Mouse (Mus musculus) activated CD4-positive, CD25-positive, alpha-beta regulatory T cell, adult 4 months (primary cell): Measurements from ENCODE around the gene Fbxw11. TPM values are rescaled to one million over a fixed set of nuclear protein-coding genes. Genes with fewer than 3 reads are reported as not detected.

Experiments
- ATAC-seq: one replicate; pipeline ENCODE4 v1.8.0; 2017
- polyA plus RNA-seq, 2 experiments: library from polyadenylated mRNA; unstranded; fragments of 100-300 nt; shearing (Covaris generic); gene quantifications; one replicate each; pipeline ENCODE4 v1.2.1; 2017

The Fbxw11 gene
- polyA plus RNA-seq, 2 experiments from 2014 or later: 21.3 TPM

DNA sequence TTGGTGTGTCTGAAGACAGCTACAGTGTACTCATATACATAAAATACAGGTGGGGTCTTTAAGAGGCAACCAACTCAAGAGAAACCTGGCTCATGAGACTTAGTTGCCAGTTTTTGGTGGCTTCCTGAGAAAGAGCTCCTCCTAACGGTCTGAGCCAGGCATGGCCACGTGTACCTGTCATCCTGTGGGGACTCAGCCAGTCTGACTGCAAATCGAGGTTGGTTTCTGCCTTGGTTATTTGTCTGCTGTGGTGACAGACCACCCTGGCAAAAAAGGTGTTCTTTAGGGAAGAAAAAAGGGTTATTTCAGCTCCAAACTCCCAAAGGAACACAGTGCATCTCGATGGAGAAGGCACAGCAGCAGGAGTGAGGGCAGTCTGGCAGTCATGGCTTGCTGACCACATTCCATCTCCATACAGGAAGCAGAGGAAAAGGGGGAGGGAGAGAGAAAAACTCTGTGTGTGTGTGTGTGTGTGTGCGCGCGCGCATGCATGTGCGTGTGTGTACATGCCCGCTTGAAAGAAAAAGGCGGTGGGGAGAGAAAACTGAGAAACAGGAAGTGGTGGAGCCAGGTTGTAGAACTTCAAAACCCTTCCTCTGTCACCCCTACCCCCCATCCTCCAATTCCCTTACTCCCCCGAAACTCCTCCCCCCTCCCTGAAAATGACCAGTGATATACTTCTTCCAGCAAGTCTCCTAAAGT is 126.3 kb downstream of the Fbxw11 start:
- ATAC-seq: peak; percentile 77

DNA sequence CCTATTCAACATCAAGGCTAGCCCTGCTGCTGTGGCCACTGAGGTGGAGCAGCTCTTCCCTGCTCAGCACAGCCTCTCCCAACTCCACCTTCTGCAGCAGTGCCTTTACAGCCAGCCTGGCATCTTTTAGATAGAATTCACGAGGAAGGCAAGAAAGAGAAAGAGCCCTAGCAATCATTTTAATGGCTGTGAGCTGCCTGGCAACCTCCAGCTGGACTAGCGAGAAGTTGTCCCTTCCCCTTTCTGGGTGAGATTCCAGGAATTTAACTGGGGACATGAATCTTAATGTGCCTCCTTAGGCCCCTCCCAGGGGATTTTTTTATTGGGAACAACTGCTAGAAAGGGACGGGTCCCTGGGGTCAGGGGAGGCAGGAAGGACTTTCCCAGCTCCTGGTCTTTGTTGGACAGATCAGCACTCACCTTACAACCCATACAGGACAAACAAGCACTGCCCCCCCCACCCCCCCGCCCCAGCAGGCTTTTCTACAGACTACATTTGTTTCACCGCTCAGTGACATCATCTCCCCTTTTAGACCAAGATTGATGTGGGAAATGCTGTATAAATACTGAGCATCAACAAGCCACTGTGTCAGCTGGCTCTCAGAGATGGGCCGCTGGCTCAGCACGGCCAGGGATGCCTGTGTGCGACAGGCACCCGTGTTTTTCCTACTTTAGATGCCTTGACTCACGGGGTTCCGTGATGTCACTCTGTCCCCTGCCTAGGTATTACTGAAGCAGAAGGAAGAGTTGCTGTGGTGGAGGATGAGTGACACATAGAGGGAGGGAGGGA is 138.4 kb downstream of the Fbxw11 start:
- no peak for ATAC-seq

DNA sequence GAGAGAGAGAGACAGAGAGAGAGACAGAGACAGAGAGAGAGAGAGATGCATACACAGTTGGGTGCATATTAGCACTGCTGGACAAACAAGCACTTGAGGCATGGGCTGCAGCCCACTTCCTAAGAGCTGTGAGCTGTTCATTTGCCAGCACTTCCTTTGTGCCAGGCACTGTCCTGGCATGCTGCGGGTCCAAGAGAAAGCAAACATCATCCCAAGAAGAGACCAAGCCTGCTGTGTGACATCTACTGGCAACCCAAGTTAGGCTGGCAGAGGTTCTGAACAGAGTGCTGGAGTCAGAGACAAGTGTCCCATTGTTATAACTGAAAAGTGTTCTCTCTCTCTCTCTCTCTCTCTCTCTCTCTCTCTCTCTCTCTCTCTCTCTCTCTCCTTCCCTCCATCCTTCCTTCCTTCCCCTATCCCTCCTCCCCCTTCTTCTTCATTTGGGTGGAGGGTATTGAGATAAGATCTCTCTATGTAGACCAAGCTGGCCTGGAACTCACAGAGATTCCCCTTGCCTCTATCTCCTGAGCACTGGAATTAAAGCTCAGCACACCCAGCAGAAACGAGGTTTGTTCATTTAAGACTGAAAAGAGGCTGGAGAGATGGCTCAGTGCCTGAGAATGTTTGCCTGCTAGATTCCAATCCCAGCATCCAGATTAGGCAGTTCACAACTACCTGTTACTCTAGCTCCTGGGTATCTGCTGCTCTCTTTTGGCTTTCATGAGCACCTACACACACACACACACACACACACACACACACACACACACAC is 139.3 kb downstream of the Fbxw11 start:
- no peak for ATAC-seq

DNA sequence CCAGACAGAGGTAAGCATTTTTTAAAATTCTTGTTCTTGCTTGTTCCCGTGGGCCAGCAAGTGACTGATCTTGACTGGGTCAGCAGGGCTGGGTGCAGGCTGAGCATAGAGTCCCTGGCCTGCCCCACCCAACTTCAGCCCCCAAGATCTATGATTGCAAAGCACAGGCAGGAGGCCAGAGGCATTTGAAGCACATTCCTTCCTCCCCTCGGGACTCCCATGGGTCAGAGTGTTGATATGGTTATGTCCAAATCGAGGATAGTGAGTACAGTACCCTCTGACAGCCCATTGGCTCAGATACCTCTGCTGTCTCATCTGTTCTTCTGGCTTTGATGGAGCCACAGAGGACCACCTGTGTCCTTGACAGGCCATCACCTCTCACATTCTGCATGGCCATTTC is 140.2 kb downstream of the Fbxw11 start:
- ATAC-seq: no peak

DNA sequence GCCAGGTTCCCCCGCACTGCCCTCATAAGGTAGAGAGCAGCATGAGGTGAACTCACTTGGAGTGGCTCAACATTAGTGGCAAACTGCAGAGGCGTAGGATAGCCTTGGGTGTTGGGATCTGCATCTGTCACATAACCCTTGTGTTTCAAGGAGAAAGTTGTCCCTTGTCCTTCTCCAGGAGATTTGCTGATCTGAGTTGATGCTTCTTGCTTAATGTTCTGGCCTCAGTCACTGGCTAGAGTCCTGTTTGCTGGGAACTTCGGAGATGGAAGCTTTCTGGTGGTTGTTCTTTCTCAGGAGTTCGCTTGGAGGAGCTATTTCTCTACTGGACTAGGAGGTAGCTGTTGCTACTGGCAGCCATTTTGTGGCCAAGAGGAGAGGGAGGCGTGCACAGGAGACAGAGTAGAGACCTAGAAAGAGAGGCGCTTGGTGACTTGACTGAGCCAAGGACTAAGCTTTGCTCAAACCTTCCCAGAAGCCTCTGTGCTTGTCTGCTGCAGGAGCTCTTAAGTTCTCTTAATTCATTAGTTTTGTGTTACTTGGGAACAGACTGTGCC is 143.1 kb downstream of the Fbxw11 start:
- no peak for ATAC-seq

DNA sequence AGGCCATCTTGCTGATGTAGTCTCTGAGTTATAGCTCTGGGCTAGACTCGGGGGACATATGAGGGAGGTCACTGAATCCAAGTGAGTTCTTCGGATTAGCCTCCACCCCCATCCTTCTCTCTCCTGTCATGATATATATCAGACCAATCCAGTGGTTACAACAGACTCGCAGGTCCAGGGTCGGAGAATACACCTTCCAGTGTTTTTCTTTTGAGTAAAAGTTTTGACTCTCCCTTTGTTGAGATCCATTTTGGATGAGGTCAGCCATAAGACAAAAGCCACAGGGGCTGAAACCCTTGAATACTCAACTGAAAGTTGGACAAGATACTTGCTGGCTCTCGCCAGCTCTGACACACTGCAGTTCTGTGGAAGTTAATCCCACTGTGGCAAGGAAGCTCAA is 143.7 kb downstream of the Fbxw11 start:
- no peak for ATAC-seq

DNA sequence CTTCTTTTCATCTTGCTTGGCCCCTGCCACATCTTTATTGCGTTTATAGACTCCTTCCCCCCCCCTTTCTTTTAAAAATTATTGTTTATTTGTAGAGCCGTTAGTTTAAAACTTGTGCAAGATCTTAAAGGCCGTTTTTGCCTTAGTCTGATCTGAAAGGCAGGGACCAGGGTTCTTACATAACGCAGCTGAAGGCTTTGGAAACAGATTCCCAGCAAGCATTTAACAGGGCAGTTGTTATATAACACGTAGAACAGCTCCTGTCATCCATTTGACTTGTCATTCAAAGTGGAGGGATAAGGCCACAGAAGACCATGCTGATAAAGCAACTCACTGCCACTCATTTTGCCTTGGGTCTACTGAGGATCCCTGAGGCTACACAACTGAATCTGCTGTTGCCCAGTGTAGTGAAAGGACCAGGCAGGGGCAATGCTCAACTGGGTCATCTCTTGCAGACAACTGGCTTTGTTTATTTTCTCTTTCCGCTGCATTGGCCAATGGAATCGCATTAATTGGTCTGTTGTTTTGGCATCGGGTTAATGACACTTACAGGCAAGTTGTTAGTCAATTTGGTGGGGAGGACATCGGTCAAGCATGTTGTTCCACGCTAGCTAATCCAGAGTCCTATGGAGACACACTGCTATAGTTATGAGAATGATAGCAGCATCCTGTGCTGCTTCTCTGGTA is 152.4 kb downstream of the Fbxw11 start:
- no peak for ATAC-seq

Other genes with a start within 250 kb of the Fbxw11 start
- gene Ubtd2, start 187.4 kb upstream of the Fbxw11 start, polyA plus RNA-seq: 1 to 10 TPM; 2.3 to 3.1 TPM
- gene Efcab9, start 110.6 kb upstream of the Fbxw11 start, polyA plus RNA-seq: 1 to 10 TPM; 1.1 to 1.2 TPM
- gene Stk10, start 109.4 kb upstream of the Fbxw11 start, polyA plus RNA-seq: 100 to 1,000 TPM in 1 of 2 experiments, 10 to 100 TPM in 1; 66.9 to 116 TPM
- not detected for gene Smim23, start 181.9 kb downstream of the Fbxw11 start, polyA plus RNA-seq